8 mouse cellular contexts compared by ENCODE assay signal in genomic region chr15:86034781-86035360, GRCm38 (mm10). TPM values are rescaled to one million over a fixed set of nuclear protein-coding genes. Genes with fewer than 3 reads are reported as not detected.
DNase-seq lines count a peak whose midpoint lies in the region; ATAC-seq and TF ChIP-seq lines count a peak whose summit lies in the region.

No protein-coding gene starts in this region.

- H3K36me3 ChIP-seq in G1E (replicated peaks): peaks cover 29% of the 10 kb centered on the region
- peaks cover 19% of the 10 kb centered on the region for H3K36me3 ChIP-seq in hindbrain, embryonic 13.5 days
- H3K36me3 ChIP-seq in lung, embryonic 15.5 days: peaks cover 19% of the 10 kb centered on the region; the same call in 1 of the 2 replicates

- peaks cover 45% of the 10 kb centered on the region for H3K9me3 ChIP-seq in G1E (replicated peaks)
- H3K9me3 ChIP-seq in hindbrain, embryonic 13.5 days: 0 out of 2 replicates have a peak, but pooled peaks cover 6% of the 10 kb centered on the region
- no peaks in the 10 kb centered on the region for H3K9me3 ChIP-seq in lung, embryonic 15.5 days

- TF ChIP-seq CTCF in G1E (IDR thresholded peaks at IDR 0.05; ENCODE audit: low read depth, low read length): no peak

- peaks cover 32% of the 10 kb centered on the region for H3K27me3 ChIP-seq in G1E (ENCODE audit: insufficient read depth, low read length)
- peaks cover 59% of the 10 kb centered on the region for H3K27me3 ChIP-seq in hindbrain, embryonic 13.5 days
- peaks cover 57% of the 10 kb centered on the region for H3K27me3 ChIP-seq in lung, embryonic 15.5 days

- ATAC-seq in CD4-positive, CD25-positive, alpha-beta regulatory T cell, adult 4 months: peak; percentile 7
- no peak for ATAC-seq in G1E (ENCODE audit: extremely low read depth, insufficient number of reproducible peaks, low FRiP score, poor library complexity, severe bottlenecking)
- ATAC-seq in hindbrain, embryonic 13.5 days (ENCODE audit: low FRiP score): no peak
- peak; percentile 16; the same call in 1 of the 2 replicates for ATAC-seq in lung, embryonic 15.5 days (ENCODE audit: borderline replicate concordance, extremely low read depth, low FRiP score, low TSS enrichment)

- H3K4me3 ChIP-seq in G1E (ENCODE audit: low read depth, low read length): peak overlapping the region; percentile 34; the same call in 1 of the 2 replicates
- H3K4me3 ChIP-seq in hindbrain, embryonic 13.5 days: 0 out of 2 replicates have a peak overlapping the region, but pooled peaks have one; percentile 53
- peak overlapping the region; percentile 61 for H3K4me3 ChIP-seq in lung, embryonic 15.5 days

- WGBS in hindbrain, embryonic 13.5 days: 5% methylated on average over 12 of the region's 12 CpGs
- WGBS in lung, embryonic 15.5 days: 6% methylated on average over 12 of the region's 12 CpGs

- no peak for DNase-seq in G1E (ENCODE audit: low spot score)
- DNase-seq in cerebellum, postnatal 25 days: no peak
- no peak for DNase-seq in urinary bladder, postnatal 4 days (ENCODE audit: low spot score in 2 of 2)
- DNase-seq in adrenal gland, postnatal 36 days: no peak
- no peak for DNase-seq in gastrocnemius, postnatal 14 days

- no peak overlapping the region for H3K27ac ChIP-seq in hindbrain, embryonic 13.5 days
- peak overlapping the region; percentile 93 for H3K27ac ChIP-seq in lung, embryonic 15.5 days

- no peak overlapping the region for H3K9ac ChIP-seq in hindbrain, embryonic 13.5 days
- peak overlapping the region; percentile 22; the same call in 1 of the 2 replicates for H3K9ac ChIP-seq in lung, embryonic 15.5 days

- H3K4me2 ChIP-seq in hindbrain, embryonic 13.5 days: peak overlapping the region; percentile 83
- H3K4me2 ChIP-seq in lung, embryonic 15.5 days: peak overlapping the region; percentile 89

- peaks cover 27% of the 10 kb centered on the region for H3K4me1 ChIP-seq in G1E (ENCODE audit: insufficient read depth, low read depth, low read length)
- peaks cover 32% of the 10 kb centered on the region for H3K4me1 ChIP-seq in hindbrain, embryonic 13.5 days (replicated peaks)
- peaks cover 26% of the 10 kb centered on the region for H3K4me1 ChIP-seq in lung, embryonic 15.5 days

- intact Hi-C loops in gastrocnemius, postnatal 14 days (cut with DNase I; ENCODE audit: low total_unique reads): loop anchor here (5.0 to 10.0 kb wide), 2 partner anchors 138 to 320 kb away; no protein-coding TSS in a partner anchor

RNA-seq across cellular contexts. Expression of gene Celsr1, which starts 1.3 kb away (rescaled TPM):
- polyA plus RNA-seq in CD4-positive, CD25-positive, alpha-beta regulatory T cell, adult 4 months (2017; shearing (Covaris generic)): 1 to 10 TPM; 3.3 to 3.8 TPM
- total RNA-seq in G1E (2014; fragmentation: Nextera tagmentation) (4.6 and 4.7 TPM in 2 replicates), G1E (2017) (1.3 TPM in 2 replicates)
- 21.7 and 27.6 TPM in 2 replicates for polyA plus RNA-seq in G1E (2012)
- 1.6 and 1.8 TPM in 2 replicates for polyA plus RNA-seq in hindbrain, embryonic 13.5 days (2015; fragmentation: Nextera tagmentation; extraction: Ambion mirVana)
- polyA plus RNA-seq in lung, embryonic 15.5 days (2015; fragmentation: Nextera tagmentation; extraction: Ambion mirVana): 4.3 and 4.8 TPM in 2 replicates
- total RNA-seq in adrenal gland, postnatal 36 days (2021): 1 to 10 TPM; 5.1 to 6.3 TPM
- under 1 TPM; 0.31 to 0.94 TPM for total RNA-seq in gastrocnemius, postnatal 14 days (2021)

RNA-seq across cellular contexts. Expression of gene Gramd4, which starts 22.6 kb away (rescaled TPM):
- polyA plus RNA-seq in CD4-positive, CD25-positive, alpha-beta regulatory T cell, adult 4 months (2017; shearing (Covaris generic)): 10 to 100 TPM; 25.3 to 25.7 TPM
- total RNA-seq in G1E (2014; fragmentation: Nextera tagmentation): 23.2 and 23.6 TPM in 2 replicates
- 55.4 and 56.8 TPM in 2 replicates for total RNA-seq in G1E (2017)
- 33.4 and 35.2 TPM in 2 replicates for polyA plus RNA-seq in G1E (2012)
- 33.9 and 36.4 TPM in 2 replicates for polyA plus RNA-seq in hindbrain, embryonic 13.5 days (2015; fragmentation: Nextera tagmentation; extraction: Ambion mirVana)
- polyA plus RNA-seq in lung, embryonic 15.5 days (2015; fragmentation: Nextera tagmentation; extraction: Ambion mirVana): 12.9 and 14.6 TPM in 2 replicates
- 10 to 100 TPM; 13.9 to 18.7 TPM for total RNA-seq in adrenal gland, postnatal 36 days (2021)
- 1 to 10 TPM; 7.2 to 8.2 TPM for total RNA-seq in gastrocnemius, postnatal 14 days (2021)

Comparison
In these comparisons a context has a peak if more than half of its experiments do, and no peak if none do; other contexts are left out.
1. ATAC-seq: peak in CD4-positive, CD25-positive, alpha-beta regulatory T cell, adult 4 months (single experiment) and lung, embryonic 15.5 days (single experiment); none in G1E (single experiment) and hindbrain, embryonic 13.5 days (single experiment).
2. Peak in every context shown above with its lines, with median percentiles within 50 percentile points of each other: H3K4me3 ChIP-seq.